Mouse (Mus musculus): ENCODE measurements around the gene Nfasc. TPM values are rescaled to one million over a fixed set of nuclear protein-coding genes. Genes with fewer than 3 reads are reported as not detected.

Gene Nfasc
- total RNA-seq (2023) = 0.09 TPM

GRCm38 (mm10) chr1:132741175-132741997 is at the start of gene Nfasc:
TSS of gene Nfasc (minus strand) at chr1:132741797.

DNA sequence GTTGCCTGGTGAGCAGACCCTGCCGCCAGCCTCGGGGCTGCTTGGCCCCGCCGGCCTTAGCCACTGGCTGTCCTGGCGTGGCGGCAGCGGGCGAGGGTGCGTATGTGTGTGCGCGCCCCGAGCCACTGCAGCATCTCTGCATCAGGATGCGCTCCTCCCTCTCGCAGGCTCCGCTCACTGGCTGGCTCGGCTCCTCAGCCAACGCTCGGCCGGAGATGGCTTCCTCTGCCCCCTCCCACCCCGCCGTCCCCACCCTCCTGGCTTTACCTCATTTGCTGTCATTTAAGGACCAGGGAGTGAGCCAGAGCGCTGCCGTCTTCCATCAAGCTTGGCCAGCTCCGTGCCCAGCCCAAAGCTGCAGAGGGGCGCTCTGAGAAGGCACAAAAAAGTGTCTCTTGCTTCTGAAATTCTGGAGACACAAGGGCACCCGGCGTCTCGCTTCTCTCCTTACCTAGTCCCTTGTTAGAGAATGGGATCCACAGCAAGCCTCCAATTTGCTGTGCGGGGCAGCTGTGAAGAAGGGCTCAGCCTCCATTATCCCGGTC is 198.8 kb downstream of the Nfasc start, which contains the start of gene Cntn2:
Gene Cntn2 (minus strand): TSS at position 495 of the 545 bp plus-strand sequence.

Other genes starting within 250 kb of the Nfasc start
- 11.6 TPM for gene Tmem81, start 235.6 kb downstream of the Nfasc start, total RNA-seq (2023)
- 0.94 TPM for gene Cntn2, start 198.5 kb downstream of the Nfasc start, total RNA-seq (2023)
- not detected for gene Lrrn2, start 138.5 kb upstream of the Nfasc start, total RNA-seq (2023)

Measured in CD4-positive naive resting alpha-beta T cell, adult 76 days (primary cell).